Mouse (Mus musculus) mouse embryonic stem cell (cell line): ENCODE measurements around the gene Csad.
"Not testable (repeated sequence)": the region's sequence is repeated elsewhere in the genome, so short reads cannot be mapped to it uniquely, and the experiment has no call there.

ENCODE experiments used
- in situ Hi-C, 2 experiments: fragments of 300-500 bp; cut with MboI; formaldehyde crosslinking; loops; 1 replicate in 1 of 2; 3 replicates in 1 of 2; pipeline ENCODE4 v1.14.3; 2019 to 2020; ENCODE audit warnings: low sequenced_read_pairs in 2 of 2, low pct_unique_long_range_greater_than_20kb in 1 of 2, mixed read lengths in 1 of 2; ENCODE audit not compliant: unreplicated experiment in 1 of 2

The Csad gene

GRCm38 (mm10) chr15:102178279-102178678 lies 26.2 kb downstream of the Csad start:
- in situ Hi-C loops: loop anchor here in 1 of 2 experiments (5.0 kb wide), 1 partner anchor 44 kb away; no protein-coding TSS in a partner anchor

GRCm38 (mm10) chr15:102177417-102177816 lies 27.1 kb downstream of the Csad start:
- in situ Hi-C loops: loop anchor here in 1 of 2 experiments (5.0 kb wide), 1 partner anchor 45 kb away; no protein-coding TSS in a partner anchor

GRCm38 (mm10) chr15:102176571-102177316 lies 27.8 kb downstream of the Csad start:
- in situ Hi-C loops: loop anchor here in 1 of 2 experiments (5.0 kb wide), 1 partner anchor 46 kb away; no protein-coding TSS in a partner anchor

- in situ Hi-C loops: loop anchor here in 1 of 2 experiments (5.0 kb wide), 1 partner anchor 46 kb away; no protein-coding TSS in a partner anchor
These were observed 28.7 kb downstream of the Csad start for GRCm38 (mm10) chr15:102175736-102176319.

GRCm38 (mm10) chr15:102173581-102173980 lies 30.9 kb downstream of the Csad start:
- in situ Hi-C loops: no loop called here

GRCm38 (mm10) chr15:102169064-102169463 lies 35.5 kb downstream of the Csad start:
- in situ Hi-C loops: no loop called here

GRCm38 (mm10) chr15:102167620-102168021 lies 36.9 kb downstream of the Csad start:
- in situ Hi-C loops: no loop called here

- in situ Hi-C loops: no loop called here
These were observed 38.9 kb downstream of the Csad start for GRCm38 (mm10) chr15:102165468-102166100.

- in situ Hi-C loops: no loop called here
These were observed 40.4 kb downstream of the Csad start for GRCm38 (mm10) chr15:102163900-102164693.

GRCm38 (mm10) chr15:102160415-102161060 lies 44.0 kb downstream of the Csad start:
- in situ Hi-C loops: no loop called here

GRCm38 (mm10) chr15:102156836-102157235 lies 47.7 kb downstream of the Csad start:
- in situ Hi-C loops: no loop called here

GRCm38 (mm10) chr15:102155006-102155405 lies 49.5 kb downstream of the Csad start:
- in situ Hi-C loops: not testable (repeated sequence)

- in situ Hi-C loops: no loop called here
These were observed 51.9 kb downstream of the Csad start for GRCm38 (mm10) chr15:102152646-102153045.

- in situ Hi-C loops: no loop called here
These were observed 54.0 kb downstream of the Csad start, which contains the start of gene Soat2 for GRCm38 (mm10) chr15:102150301-102151135. Gene Soat2 (plus strand): TSS chr15:102150526.

- in situ Hi-C loops: no loop called here
These were observed 55.0 kb downstream of the Csad start for GRCm38 (mm10) chr15:102149561-102149960.

- in situ Hi-C loops: no loop called here
These were observed 56.7 kb downstream of the Csad start for GRCm38 (mm10) chr15:102147674-102148402.

- in situ Hi-C loops: no loop called here
These were observed 57.6 kb downstream of the Csad start for GRCm38 (mm10) chr15:102146882-102147281.
